Mouse (Mus musculus) heart, postnatal 0 days (tissue): ENCODE data around the gene Nipal3.

Experiments
- CTCF ChIP-seq: IDR thresholded peaks from 2 replicates; pipeline ENCODE4 v1.5.1; 2016; ENCODE audit warnings: antibody characterized with exemption, control low read depth, low read depth
- EP300 ChIP-seq: IDR thresholded peaks from 2 replicates; pipeline ENCODE4 v1.6.1; 2016; ENCODE audit warnings: antibody characterized with exemption, low read depth

DNA sequence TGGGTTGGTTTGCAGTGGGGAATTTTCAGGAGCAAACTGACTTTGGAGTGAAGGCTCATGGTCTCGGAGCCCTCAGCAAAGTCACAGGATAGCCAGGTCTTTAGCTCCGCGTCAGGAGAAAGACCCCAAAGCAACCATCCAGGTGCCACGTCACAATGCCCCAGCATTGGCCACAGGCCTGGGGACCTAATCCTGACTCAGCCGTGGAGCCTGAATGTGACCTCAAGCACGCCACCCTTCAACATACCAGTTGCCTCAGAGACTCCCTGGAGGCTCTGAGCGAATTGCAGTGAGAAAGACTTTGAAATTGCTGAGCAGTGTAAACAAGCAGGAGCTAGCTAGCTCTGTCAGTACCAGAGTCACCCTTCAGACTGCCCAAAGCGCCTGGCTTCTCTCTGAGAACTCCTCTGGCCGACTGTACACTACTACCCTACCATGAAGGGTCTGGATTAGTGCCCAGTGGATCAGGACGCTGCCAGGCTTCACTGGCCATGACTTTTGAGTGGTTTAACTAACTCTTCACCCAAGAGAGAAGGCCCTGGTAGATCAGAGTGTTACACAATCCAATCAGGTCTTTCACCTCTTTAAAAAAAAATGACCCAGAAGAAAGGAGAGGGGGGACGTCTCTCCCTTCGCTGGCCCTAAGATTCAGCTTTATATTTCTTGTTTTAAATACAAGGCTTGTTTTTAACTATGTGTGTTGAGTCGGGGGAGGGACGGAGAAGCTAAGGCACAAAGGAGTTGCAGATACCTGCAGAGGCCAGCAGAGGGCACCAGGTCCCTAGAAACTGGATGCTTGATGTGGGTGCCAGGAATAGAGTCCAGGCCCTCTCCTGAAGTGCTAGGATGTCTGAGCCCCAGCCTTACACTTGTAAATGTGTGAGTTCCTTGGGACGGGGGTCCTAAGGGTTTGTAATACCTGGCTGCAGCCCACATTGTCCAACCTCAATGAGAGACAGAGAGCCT, 21.8 kb upstream of the Nipal3 start:
- no peak for TF ChIP-seq EP300
- peak; percentile 82 for TF ChIP-seq CTCF
